Mouse (Mus musculus): ENCODE measurements around the gene Ndn.
A peak's percentile ranks its signal among the peaks of the same experiment; 100 is the strongest.

Ndn gene

DNA sequence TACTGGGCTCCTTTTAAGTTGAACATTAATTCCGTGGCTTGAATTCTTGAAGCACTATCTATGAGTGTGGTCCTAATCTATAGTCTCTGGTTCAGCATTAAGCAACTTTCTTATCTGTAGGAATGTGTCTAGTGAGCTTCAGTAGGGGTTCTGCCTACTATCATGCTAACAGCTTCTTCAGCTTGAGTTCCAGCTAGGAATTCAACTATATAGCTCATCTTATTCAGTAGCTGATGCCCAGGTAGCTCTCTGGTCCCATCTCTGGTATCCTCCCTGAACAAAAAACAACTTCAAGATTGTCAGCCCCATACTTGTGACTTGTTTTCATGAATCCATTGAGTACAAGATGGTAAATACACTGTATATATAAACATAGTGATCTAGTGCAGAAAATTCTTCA, at the start of gene Ndn:
Ndn (plus strand) TSS at position 301 of the 400 bp plus-strand sequence.
- DNase-seq (ENCODE audit: low spot score in 2 of 2), result no peak

DNA sequence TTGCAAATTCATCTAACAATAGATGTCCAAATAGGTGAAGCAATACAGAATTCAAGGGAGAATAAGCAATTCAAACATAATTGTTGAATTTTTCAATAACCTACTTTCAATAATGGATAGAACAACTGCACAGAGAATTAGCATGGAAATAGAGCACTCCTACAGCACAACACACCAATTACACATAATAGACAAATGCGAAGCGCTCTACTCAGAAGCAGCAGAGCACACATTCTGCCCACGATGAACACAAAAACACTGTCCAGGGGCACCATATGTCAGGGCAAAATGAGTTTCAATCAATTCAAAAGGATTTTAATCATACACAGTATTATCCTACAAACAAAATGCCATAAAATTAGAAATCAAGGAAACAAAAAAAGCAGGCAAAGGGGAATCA, 43.9 kb upstream of the Ndn start:
- DNase-seq (ENCODE audit: low spot score in 2 of 2), result no peak

DNA sequence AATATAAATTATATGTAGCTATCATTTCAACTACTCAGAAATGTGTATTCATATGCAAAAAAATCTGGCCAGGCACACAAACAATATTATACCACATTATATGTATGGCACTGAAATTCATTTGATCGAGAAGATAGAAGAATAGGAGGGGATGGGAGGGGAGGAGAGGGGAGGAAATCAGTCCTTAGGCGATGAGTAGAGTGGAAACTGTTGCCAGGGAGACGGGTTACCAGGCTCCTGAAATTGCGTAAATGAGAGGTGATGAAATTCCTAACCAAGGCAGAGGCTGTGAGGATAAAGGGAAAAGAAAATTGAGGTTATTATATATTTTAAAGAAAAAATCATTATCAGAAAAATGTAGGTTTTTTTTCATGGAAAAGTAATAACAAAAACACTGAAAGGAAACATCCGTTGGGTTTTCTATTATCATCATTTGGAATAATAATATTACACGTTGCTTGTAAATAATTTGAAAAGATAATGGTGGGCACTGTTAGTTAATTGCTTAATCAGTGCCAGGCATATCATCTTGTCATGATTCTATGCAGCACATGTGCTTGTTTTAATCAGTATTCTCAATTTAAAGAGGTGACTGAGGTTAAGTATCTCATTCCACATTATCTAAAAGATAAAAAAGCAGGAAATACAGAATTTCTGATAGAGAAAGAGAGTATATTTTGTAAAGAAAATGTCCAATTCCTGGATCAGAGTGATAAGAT, 39.3 kb upstream of the Ndn start:
- DNase-seq (ENCODE audit: low spot score in 2 of 2), result no peak

DNA sequence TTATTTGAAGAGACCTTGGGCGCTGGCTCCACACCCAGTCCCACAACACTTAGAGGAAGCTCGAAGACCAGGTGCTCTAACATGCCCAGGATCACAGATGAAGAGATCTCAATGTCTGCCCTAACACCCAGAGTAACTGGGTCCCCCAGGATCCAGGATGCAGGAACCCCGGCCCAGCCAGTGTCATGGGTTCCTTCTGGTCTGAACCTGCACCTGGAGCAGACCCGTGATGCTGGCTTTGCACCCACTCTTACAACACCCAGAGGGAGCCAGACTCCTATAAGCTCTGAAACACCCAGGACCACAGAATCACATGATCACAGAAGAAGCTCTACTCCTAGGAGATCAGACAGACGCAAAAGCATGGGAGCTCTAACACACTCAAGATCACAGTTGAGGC, 29.6 kb upstream of the Ndn start:
- no peak for DNase-seq (ENCODE audit: low spot score in 2 of 2)

DNA sequence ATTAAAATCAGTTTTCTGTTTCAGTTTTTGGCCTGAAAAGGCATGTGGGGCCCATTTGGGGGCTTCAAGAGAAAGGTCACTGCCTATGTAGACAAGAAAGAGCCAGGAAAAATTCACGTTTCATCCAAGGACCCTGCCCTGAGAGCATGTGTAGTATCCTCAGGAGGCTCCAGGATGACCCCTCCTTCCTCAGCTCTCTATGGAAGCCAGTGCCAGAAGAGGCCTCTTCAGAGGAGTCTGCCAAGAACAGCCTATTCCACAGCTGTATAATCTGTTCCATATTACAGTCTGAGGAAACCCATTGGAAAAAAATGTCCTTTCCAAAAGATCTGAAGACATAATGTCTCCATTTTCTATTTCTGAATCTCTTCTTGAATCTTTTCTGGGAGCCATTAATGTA, 958 bp upstream of the Ndn start:
- DNase-seq (ENCODE audit: low spot score in 2 of 2), result no peak

DNA sequence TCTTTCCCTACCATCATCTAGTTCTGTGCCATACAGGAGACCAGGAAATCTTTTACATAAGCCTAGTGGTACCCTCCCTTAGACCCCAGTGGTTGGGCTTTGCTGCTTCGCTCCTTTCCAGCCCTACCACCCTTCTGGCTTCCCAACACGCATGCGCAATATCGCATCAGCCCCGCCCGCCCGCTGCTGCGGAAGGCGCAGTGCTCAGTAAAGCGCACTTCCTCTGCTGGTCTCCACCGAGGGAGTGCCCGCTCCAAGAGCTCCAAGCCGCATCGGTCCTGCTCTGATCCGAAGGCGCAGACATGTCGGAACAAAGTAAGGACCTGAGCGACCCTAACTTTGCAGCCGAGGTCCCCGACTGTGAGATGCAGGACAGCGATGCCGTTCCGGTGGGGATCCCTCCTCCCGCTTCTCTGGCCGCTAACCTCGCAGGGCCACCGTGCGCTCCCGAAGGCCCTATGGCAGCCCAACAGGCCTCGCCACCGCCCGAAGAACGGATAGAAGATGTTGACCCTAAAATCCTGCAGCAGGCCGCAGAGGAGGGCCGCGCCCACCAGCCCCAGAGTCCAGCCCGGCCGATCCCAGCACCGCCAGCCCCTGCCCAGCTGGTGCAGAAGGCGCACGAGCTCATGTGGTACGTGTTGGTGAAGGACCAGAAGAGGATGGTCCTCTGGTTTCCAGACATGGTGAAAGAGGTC, 1.9 kb downstream of the Ndn start:
- peak; percentile 33 to 49 for DNase-seq (ENCODE audit: low spot score in 2 of 2)

DNA sequence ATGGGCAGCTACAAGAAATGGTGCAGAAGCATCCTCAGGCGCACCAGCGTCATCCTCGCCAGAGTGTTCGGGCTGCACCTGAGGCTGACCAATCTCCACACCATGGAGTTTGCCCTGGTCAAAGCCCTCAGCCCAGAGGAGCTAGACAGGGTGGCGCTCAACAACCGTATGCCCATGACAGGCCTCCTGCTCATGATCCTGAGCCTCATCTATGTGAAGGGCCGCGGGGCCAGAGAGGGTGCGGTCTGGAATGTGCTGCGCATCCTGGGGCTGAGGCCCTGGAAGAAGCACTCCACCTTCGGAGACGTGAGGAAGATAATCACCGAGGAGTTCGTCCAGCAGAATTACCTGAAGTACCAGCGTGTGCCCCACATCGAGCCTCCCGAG, 2.4 kb downstream of the Ndn start:
- no peak for DNase-seq (ENCODE audit: low spot score in 2 of 2)

DNA sequence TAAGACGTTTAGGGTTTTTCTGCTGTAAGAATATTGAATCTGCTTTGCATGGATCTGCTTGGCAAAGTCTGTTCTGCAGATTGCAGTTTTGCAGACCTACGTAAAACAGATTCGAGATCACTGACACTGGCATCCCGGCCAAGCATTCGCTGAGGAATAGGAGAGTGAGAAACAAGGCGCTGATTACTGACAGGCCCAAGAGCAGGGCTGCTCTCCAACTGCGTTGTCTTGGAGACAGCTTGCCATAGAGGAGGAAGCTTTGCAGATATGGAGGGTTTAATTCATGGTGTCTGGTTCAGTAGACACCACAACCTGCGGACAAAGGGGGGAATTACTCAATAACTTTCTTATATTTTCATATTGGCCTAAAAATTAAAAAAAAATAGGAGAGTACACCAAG, 4.9 kb downstream of the Ndn start:
- no peak for DNase-seq (ENCODE audit: low spot score in 2 of 2)

DNA sequence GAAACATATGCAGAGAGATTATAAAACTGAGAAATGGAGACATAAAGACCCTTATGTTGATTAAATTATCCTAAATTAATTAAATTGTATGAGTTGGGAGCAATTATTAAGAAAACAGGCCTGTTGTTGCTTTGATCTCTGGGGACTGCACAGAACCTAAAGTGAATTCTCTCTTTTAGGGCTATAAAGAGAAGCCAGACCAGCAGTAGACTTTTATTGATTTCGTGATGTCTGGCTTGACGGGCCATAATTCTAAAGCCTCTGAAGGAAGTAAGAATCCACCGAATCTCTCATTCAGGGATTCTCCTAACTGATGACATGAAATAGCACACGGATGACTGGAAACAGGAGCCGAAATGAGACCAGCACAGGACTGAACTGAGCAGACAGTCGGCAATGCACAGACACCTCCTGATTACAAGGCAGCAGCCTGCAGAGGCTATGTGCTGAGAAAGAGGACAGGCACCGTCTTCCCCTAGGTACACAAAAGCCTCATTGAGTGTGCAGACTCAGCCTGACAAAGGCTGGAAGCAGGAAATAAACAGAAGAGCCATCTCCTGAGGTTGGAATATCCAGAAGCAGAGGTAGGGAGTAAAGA, 18.8 kb downstream of the Ndn start:
- DNase-seq (ENCODE audit: low spot score in 2 of 2), result no peak

DNA sequence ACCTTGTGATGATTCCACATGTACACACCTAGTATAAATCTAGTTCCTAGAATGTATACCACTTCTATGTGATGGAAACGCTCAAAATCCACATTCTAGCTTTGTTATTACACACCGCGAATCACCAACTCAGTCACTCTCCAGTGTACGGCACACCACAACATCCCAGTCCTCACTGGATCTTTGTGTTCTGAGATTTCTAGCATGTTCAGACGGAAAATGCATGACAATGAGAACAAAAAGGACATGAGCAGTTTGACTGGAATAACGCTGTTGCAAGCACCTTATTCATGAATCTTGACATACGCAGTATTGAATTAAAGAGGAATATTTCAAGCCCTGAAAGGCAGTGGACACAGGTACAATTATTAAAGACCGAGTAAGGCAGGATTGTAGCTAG, 20.4 kb downstream of the Ndn start:
- no peak for DNase-seq (ENCODE audit: low spot score in 2 of 2)

DNA sequence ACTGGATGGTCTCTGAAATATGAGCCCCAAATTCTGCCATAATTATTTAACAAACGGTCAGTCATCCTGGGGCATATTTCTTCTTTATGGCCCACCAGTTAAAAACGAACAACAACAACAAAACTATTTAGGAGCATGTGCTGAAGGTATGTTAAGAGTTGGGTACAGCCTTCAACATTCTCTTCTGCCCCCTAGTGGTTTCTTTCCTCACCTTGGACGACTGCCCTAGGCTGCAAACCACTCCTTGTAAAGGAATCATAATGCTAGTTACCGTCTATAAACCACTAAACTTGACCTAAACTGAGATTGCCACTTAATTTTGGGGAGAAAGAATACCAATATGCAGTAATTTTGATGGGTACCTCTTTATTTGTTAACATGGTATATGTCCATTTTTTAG, 29.3 kb downstream of the Ndn start:
- no peak for DNase-seq (ENCODE audit: low spot score in 2 of 2)

DNA sequence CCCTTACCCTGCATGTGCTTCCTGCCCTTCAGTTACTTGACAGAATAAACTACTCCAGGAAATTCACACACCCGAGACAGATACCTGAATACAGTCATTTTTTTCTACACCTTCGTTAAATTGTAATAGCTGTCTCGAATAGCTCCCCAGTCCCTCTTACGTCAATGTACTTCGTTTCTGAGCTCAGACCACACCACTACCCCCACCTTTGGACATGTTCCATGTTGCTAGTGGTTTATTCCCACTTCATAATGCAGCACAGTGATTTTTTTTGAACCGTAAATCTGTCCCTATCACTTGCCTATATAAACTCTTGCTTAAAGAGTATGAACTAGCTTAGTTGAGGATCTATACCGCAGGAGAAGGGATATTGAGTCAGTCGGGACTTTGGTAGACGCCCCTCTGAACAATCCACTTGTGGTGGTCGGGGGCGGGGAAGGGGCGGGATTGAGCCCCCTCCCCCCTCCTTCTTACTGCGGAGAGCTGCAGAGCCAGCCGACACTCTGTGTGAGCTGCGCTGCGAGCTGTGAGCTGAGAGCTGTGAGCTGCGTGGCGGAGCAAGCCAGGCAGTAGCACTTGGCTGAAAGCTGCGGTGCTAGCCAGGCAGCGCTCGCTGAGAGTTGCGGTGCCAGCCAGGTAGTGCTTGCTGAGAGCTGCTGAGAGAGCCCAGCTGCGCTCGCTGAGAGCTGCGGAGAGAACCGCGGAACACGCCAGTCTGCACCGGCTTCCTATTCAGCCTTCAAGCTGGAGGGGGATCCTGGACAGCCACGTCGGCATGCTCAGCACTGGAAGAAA, 30.3 kb downstream of the Ndn start, which contains the start of gene Magel2:
Magel2 (plus strand) TSS at position 501 of the 795 bp plus-strand sequence.
- DNase-seq (ENCODE audit: low spot score in 2 of 2), result peak in 1 of 2 experiments; percentile 8

DNA sequence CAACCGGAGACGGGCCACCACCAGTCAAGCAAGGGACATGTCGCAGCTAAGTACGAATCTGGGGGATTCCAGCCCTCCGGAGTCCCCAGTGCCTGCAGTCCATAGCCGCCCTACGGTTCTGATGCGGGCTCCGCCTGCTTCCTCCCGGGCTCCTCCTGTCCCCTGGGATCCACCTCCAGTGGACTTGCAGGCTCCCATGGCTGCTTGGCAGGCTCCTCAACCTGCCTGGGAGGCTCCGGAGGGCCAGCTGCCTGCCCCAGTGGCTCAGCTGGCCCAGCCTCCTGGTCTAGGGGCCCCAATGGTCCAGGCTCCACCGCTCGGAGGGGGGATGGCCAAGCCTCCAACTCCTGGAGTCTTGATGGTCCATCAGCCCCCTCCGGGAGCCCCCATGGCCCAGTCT, 30.9 kb downstream of the Ndn start:
- DNase-seq (ENCODE audit: low spot score in 2 of 2), result no peak

DNA sequence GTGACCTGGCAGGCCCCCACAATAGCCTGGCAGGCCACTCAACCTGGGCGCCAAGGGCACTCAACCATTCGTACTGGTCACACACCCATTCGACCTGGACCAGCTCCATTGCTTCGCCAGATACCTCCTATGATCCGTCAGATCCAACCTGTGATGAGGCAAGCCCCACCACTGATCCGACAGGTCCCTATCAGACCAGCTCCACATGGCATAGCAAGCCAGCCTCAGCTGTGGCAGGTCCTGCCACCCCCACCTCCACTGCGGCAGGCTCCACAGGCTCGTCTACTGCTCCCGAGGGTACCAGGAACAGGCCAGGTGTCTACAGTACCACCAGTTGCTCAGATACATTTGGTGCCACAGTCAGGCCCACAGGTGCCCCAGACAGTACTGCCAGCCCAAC, 32.2 kb downstream of the Ndn start:
- DNase-seq (ENCODE audit: low spot score in 2 of 2), result no peak

DNA sequence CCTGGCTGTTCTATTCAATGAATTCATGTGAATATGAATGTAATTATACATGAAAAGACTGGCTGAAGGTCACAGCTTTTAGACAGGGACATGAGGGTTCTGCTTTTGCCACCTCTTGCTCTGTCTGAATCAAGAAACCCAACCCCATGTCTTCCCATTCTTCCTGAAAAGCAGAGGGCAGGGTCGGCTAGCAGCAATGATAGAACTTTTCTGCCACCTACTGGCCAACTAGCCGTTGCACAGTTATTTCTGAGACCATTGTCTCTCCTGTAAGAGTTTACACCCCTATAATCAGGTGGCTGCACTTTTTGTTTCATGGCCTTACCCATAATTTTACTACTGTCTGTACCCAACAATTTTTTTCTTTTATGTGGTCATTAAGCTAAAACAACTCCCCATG, 36.0 kb downstream of the Ndn start:
- no peak for DNase-seq (ENCODE audit: low spot score in 2 of 2)

DNA sequence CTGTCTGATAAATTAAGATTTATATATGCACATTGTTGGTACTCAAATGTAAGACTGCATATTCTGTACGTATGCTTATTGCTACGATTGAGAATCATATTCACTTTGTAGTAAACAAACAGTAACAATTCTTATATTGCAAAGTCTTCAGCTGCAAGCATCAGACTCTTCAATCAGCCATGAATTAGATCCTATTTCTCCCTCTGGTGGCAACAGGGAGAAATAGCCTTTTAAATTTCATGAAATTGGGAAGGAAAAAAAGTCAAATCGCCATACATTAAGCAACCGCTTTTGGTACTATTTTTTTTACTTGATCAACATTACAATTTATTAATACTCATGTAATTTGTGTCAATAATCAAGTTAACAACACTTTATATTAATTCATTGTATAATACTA, 41.9 kb downstream of the Ndn start:
- DNase-seq (ENCODE audit: low spot score in 2 of 2), result no peak

DNA sequence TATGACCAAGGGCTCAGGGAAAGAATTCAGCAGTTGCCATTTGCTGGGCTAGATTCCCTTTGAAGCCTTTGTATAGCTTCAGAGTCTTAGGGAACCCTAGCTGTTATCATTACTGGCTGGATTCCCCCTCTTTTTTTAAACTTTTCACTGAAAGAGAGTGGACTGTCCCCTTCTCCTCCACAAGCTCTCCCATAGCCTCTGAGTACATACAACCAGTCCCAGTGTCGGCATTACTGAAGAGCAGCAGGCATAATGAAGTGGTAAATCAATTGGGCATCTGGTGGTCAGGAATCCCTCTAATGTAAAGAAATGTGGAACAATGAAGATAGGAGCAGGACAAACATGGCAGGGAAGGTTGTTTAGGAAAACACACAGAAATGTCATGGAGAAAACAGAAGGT, 45.8 kb downstream of the Ndn start:
- no peak for DNase-seq (ENCODE audit: low spot score in 2 of 2)
